Mouse (Mus musculus): ENCODE data around the gene Ndufs3.

The Ndufs3 gene

GRCm38 (mm10) chr2:90847681-90848050, 57.0 kb downstream of the Ndufs3 start:
- DNase-seq, result peak in 1 of 2 experiments; percentile 47

- DNase-seq, result peak; percentile 99 to 100
Observed at GRCm38 (mm10) chr2:90846955-90847680, 57.5 kb downstream of the Ndufs3 start, which contains the start of gene Mtch2. Gene Mtch2, plus strand, starts transcription at chr2:90847155.

GRCm38 (mm10) chr2:90846597-90846954, 58.1 kb downstream of the Ndufs3 start:
- DNase-seq, result no peak

GRCm38 (mm10) chr2:90846171-90846570, 58.5 kb downstream of the Ndufs3 start:
- DNase-seq, result peak; percentile 32 to 49

- no peak for DNase-seq
Observed at GRCm38 (mm10) chr2:90845234-90845633, 59.4 kb downstream of the Ndufs3 start.
